Mouse (Mus musculus): ENCODE results near the gene Itprip.

DNA sequence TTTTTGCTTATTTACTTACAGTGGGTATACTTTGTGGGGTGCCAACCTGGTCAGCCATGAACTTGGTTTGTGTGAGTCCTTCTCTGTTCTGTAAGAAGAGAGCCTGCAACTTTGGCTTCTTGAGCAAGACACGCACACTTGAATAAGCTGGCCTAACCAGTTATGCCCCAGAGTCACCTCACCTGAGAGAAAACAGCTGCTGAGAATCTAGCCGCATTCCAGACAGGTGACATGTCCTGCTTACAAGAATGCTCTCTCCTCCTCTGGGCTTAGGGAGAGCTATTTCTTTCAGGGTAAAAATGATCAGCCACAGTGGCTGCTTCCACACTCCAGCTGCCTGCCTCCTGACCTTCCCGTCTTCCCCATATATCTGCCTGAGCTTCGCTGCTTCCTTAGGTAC, 9.9 kb upstream of the Itprip start:
- no peak for TF ChIP-seq CTCF (IDR thresholded peaks at IDR 0.05; ENCODE audit: low read depth)
- TF ChIP-seq EP300 (IDR thresholded peaks at IDR 0.05; ENCODE audit: low read depth), result no peak
